Mouse (Mus musculus) neural tube, embryonic 11.5 days (tissue): Measurements from ENCODE around the gene Etl4. TPM values are rescaled to one million over a fixed set of nuclear protein-coding genes. Genes with fewer than 3 reads are reported as not detected.
A peak's percentile ranks its signal among the peaks of the same experiment; 100 is the strongest.

Experiments
- ATAC-seq: fragments of 200-750 bp; cut with Nextera tagmentation; 2 replicates; pipeline ENCODE4 v1.8.0; 2017; ENCODE audit warnings: moderate number of reproducible peaks, mild to moderate bottlenecking, moderate TSS enrichment, moderate library complexity; ENCODE audit not compliant: insufficient read depth, low FRiP score, low TSS enrichment
- DNase-seq: peaks from one replicate; pipeline ENCODE4 v3.0.0-alpha.2; 2015; ENCODE audit warnings: low spot score
- H3K27ac ChIP-seq: fragments of 300-500 bp; sonication (generic); 2 replicates; pipeline ENCODE4 v1.5.1; 2014; ENCODE audit warnings: low read depth, mild to moderate bottlenecking, low read length
- H3K27me3 ChIP-seq: fragments of 300-500 bp; sonication (generic); 2 replicates; pipeline ENCODE4 v1.6.1; 2014; ENCODE audit warnings: mild to moderate bottlenecking, low read length, mixed read lengths; ENCODE audit not compliant: control insufficient read depth, insufficient read depth
- H3K36me3 ChIP-seq: fragments of 300-500 bp; sonication (generic); 2 replicates; pipeline ENCODE4 v1.6.1; 2014; ENCODE audit warnings: mild to moderate bottlenecking, low read length, moderate library complexity, mixed read lengths; ENCODE audit not compliant: control insufficient read depth, insufficient read depth
- H3K4me1 ChIP-seq: fragments of 300-500 bp; sonication (generic); 2 replicates; pipeline ENCODE4 v1.6.1; 2014; ENCODE audit warnings: low read length, mixed read lengths; ENCODE audit not compliant: control insufficient read depth, insufficient read depth
- H3K4me2 ChIP-seq: fragments of 300-500 bp; sonication (generic); 2 replicates; pipeline ENCODE4 v1.6.1; 2014; ENCODE audit warnings: low read depth, mild to moderate bottlenecking, moderate library complexity
- H3K4me3 ChIP-seq: fragments of 300-500 bp; sonication (generic); 2 replicates; pipeline ENCODE4 v1.5.1; 2014; ENCODE audit warnings: low read depth, low read length
- H3K9ac ChIP-seq: fragments of 300-500 bp; sonication (generic); 2 replicates; pipeline ENCODE4 v1.6.1; 2014; ENCODE audit warnings: mild to moderate bottlenecking, low read length
- H3K9me3 ChIP-seq: fragments of 300-500 bp; sonication (generic); 2 replicates; pipeline ENCODE4 v1.6.1; 2016; ENCODE audit warnings: low read length; ENCODE audit not compliant: control insufficient read depth
- WGBS: fragments of 180-500 bp; shearing (Covaris S2); extraction: QIAGEN DNeasy Blood & Tissue Kit; methylation state at CpG from one replicate; pipeline ENCODE4 v1.1.7; 2014; 5-methylcytosine and 5-hydroxymethylcytosine counted together
- polyA plus RNA-seq: library from polyadenylated mRNA; unstranded; fragments of >200 nt; fragmentation: Nextera tagmentation; extraction: Ambion mirVana; gene quantifications from 2 replicates; pipeline ENCODE4 v1.2.1, GENCODE M21; 2014

The Etl4 gene
- 19.9 and 21.4 TPM in 2 replicates for polyA plus RNA-seq

DNA sequence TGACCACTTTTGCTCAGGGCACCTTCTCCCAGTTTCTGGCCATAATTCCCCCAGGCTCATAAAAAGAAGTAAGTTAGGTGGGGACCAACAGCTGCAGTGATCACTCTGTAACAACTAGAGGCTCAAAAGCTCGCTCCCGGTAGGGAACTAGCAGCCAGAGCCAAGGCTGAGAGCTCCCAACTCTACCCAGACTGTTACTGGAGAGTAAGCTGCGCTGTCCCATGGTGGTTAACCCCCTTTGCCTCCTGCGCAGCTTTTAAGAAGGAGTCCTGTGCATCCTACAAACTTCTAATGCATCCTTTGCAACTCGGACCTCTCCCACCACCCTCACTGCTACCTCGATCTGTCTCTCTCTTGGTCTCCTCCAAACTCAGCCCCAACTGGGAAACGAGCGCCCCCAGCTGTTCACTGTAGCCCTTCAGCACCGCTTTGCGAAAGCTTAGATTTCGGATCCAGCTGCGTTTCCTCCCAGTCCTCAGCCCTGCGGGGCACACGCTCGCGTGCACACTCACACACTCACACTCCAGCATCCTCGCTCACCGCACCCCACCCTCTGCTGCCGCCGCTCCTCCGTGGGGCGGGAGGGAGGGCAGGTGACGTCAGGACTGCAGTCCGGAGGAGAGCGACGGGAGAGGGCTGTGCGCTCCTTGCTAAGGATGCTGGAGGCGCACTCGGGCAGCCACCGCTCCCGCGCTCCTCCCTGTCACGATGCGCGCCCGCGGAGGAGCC is at the start of gene Etl4:
TSS of gene Etl4 (plus strand) at position 610 of the 729 bp plus-strand sequence.
- H3K27ac ChIP-seq = no peak within 1 kb of the TSS
- peak; percentile 91 for ATAC-seq
- no peaks in the 10 kb centered on the region for H3K36me3 ChIP-seq
- WGBS = under 1% methylated on average over 37 of the region's 37 CpGs
- H3K4me2 ChIP-seq = peak within 1 kb of the TSS; percentile 94
- H3K4me3 ChIP-seq = peak within 1 kb of the TSS; percentile 44
- H3K27me3 ChIP-seq = peaks cover 16% of the 10 kb centered on the region
- H3K9ac ChIP-seq = peak within 1 kb of the TSS; percentile 38; the same call in 1 of the 2 replicates
- H3K4me1 ChIP-seq = no peaks in the 10 kb centered on the region
- H3K9me3 ChIP-seq = no peaks in the 10 kb centered on the region
- DNase-seq = peak; percentile 81

DNA sequence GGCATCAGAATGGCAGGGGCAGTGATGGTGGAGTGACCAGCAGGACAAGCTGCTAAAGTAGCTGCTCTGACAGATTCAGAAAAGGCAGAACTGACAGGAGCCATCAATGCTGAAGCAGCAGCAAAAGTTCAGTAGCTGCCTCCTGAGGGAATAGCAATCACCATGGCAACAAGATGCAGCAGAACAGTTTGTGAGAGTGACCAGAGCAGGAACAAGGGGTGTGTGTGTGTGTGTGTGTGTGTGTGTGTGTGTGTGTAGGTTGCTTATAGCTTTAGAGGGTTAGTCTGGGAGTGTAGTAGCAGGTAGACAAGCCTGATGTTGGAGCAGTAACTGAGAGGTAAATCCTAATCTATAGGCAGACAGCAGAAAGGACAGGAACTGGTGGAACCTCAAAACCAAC is 40.4 kb upstream of the Etl4 start:
- Histone ChIP-seq H3K36me3 (no peaks in the 10 kb centered on the region), H3K27me3 (no peaks in the 10 kb centered on the region), H3K9me3 (no peaks in the 10 kb centered on the region), H3K27ac (no peak overlapping the region), H3K4me2 (no peak overlapping the region), H3K4me3 (no peak overlapping the region), H3K9ac (no peak overlapping the region), H3K4me1 (no peaks in the 10 kb centered on the region)
- ATAC-seq (no peak), DNase-seq (no peak)

DNA sequence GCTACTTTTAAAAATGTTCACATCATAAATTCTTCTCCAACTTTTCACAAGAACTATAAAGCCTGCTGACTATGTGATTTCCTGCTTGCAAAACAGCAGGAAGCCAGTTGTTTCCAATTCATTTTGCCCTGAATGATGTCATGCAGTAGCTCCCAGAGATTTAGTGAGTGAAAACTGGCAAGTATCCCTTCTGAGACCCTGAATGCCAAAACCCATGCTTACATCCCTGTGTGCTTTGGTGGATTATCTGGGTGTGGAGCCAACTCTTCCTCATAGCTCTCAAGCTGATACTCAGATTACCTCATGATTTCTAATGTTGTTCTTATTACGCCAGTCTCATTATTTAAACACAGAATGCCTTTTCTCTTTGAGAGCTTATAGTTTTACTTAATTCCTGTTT is 37.7 kb upstream of the Etl4 start:
- DNase-seq (no peak), ATAC-seq (no peak)
- WGBS = 89% methylated on average over 1 of the region's 1 CpGs

DNA sequence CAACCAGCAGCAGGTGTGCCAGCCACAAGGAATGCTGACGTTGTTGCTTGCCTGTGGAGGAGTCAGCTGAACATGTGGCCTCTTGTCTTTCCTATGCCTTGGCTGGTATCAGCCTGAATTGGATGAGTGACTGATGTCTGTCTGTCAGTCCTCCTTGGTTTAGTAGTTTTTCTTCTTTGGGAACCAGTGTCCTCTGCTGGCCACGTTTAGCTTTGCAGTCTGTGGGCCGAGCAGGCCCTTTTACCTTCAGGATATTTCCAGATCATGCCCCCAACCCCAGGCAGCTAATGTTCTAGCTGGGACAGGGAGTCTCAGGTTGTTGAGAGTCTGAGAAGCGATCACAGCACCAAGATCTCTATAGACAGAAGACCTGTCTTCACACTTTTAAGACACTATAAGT is 18.7 kb upstream of the Etl4 start:
- ATAC-seq = no peak
- Histone ChIP-seq H3K9ac (no peak overlapping the region), H3K4me3 (no peak overlapping the region), H3K4me1 (no peaks in the 10 kb centered on the region), H3K27ac (no peak overlapping the region), H3K9me3 (no peaks in the 10 kb centered on the region), H3K4me2 (no peak overlapping the region), H3K27me3 (no peaks in the 10 kb centered on the region), H3K36me3 (no peaks in the 10 kb centered on the region)
- DNase-seq = no peak
- 39% methylated on average over 4 of the region's 4 CpGs for WGBS

More for the DNA sequence above, 37.7 kb upstream of the Etl4 start:
- no peaks in the 10 kb centered on the region for H3K27me3 ChIP-seq
- H3K36me3 ChIP-seq = no peaks in the 10 kb centered on the region
- H3K4me3 ChIP-seq = no peak overlapping the region
- H3K27ac ChIP-seq = no peak overlapping the region
- H3K4me2 ChIP-seq = no peak overlapping the region
- no peak overlapping the region for H3K9ac ChIP-seq
- H3K4me1 ChIP-seq = no peaks in the 10 kb centered on the region
- H3K9me3 ChIP-seq = no peaks in the 10 kb centered on the region

DNA sequence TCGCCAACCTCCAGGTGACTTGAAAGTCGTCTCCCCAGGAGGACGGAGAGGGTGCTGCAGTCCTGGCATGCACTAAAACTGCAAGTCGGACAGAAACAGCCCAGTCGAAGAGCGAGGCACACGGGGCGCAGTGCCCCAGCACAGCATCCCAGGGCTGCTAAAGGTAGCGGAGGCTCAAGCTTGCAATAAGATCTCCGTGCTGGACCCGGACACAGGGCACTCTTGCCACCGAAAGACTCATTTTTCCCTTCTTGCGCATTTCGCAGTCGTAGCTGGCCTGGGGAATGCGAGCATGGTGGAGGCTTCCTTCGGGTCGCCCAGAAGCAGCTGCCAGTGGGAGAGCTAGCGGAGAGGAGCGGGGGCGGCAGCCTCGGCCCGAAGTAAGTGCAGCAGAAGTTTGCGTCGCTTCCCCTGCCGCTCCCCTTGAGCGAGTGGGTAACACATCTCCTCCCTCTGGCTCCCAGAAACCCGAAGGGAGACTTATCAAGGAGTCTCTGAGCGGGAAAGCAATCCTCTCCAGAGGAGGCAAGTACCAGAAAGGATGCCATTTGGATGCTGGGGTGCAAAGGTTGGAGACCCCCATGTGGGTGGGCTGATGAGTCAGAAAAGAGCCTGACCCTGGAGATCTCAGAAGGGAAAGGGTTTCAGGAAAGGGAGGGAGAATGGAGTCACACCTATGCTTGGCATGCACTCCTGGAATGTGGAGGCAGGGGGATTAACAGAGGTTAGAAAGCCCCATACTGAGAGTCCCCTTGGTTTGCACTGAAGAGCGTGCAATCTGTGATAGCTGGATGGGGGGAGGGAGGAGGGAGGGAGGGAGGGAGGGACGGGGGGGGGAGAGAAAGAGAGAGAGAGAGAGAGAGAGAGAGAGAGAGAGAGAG is 560 bp downstream of the Etl4 start:
- under 1% methylated on average over 30 of the region's 31 CpGs for WGBS
- DNase-seq = no peak
- no peaks in the 10 kb centered on the region for H3K4me1 ChIP-seq

DNA sequence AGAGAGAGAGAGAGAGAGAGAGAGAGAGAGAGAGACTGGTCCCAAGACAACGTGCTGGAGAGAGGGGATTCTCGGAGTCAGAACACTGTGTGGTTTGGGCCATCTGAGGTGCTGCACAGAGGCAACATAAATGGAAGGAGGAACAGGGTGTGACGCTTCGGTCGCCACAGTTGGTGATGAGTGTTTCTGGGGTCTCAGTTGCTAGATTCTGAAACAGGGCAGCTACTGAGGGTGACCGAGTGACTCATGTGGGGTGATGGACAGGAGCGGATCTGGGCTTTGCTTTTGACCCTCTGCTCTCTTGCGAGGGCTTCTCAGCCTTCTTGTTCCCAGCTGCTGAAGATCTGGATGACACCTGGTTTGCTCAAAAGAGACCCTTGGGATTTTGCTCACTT is 1.2 kb downstream of the Etl4 start:
- Histone ChIP-seq H3K27ac (no peak overlapping the region), H3K36me3 (no peaks in the 10 kb centered on the region), H3K9me3 (no peaks in the 10 kb centered on the region), H3K4me2 (no peak overlapping the region), H3K27me3 (peaks cover 16% of the 10 kb centered on the region), H3K4me3 (no peak overlapping the region), H3K4me1 (no peaks in the 10 kb centered on the region), H3K9ac (no peak overlapping the region)
- no peak for DNase-seq
- no peak for ATAC-seq
- WGBS = 2% methylated on average over 8 of the region's 8 CpGs

More for the DNA sequence above, 560 bp downstream of the Etl4 start:
- Histone ChIP-seq H3K4me2 (peak overlapping the region; percentile 94), H3K9ac (peak overlapping the region; percentile 38; the same call in 1 of the 2 replicates), H3K27ac (no peak overlapping the region), H3K27me3 (peaks cover 16% of the 10 kb centered on the region), H3K36me3 (no peaks in the 10 kb centered on the region), H3K9me3 (no peaks in the 10 kb centered on the region), H3K4me3 (peak overlapping the region; percentile 44)
- peak; percentile 13 for ATAC-seq

DNA sequence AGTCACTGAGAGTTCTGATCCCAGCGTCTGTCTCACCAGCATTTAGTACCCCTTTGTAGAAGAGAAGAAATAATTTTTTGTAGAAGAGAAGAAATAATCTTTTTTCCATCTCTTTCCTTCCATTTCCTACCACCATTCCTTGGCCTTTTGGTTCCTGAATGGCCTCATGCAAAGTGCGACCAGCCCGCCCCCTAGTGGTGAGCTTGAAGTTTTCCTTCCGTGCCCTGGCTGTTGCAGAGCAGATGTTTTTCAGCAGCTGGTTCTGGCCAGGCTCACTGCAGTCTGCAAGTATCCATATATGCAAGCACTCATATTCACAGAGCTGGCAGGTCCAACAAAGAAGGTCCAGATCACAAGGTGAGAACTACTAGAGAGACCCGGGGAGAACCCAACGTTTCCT is 9.6 kb downstream of the Etl4 start:
- Histone ChIP-seq H3K4me3 (no peak overlapping the region), H3K9me3 (no peaks in the 10 kb centered on the region), H3K9ac (no peak overlapping the region), H3K36me3 (no peaks in the 10 kb centered on the region), H3K27ac (no peak overlapping the region), H3K4me1 (no peaks in the 10 kb centered on the region), H3K27me3 (no peaks in the 10 kb centered on the region), H3K4me2 (no peak overlapping the region)
- 27% methylated on average over 6 of the region's 6 CpGs for WGBS
- ATAC-seq (peak; percentile 60; the same call in 1 of the 2 replicates), DNase-seq (peak; percentile 53)

DNA sequence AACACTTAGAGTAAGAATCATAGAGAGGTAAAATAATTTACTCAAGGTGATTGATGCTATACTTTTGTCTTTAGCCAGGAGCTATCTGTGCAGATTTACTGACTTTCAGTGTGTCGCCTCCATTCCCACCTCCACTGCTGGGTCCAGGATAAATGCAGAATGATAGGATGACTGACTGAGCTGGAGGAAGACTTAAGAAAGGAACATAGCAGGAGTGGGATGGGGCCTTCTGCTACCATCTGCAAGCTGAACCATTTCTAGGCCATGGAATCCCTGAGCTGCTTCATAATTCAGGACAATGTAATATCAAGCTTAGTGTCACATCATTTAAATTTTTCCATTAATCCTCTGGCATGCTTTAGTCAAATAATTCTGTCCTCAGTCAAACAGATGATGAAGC is 20.4 kb downstream of the Etl4 start:
- DNase-seq (no peak), ATAC-seq (no peak)
- Histone ChIP-seq H3K4me3 (no peak overlapping the region), H3K9ac (no peak overlapping the region), H3K4me1 (no peaks in the 10 kb centered on the region), H3K27ac (no peak overlapping the region), H3K36me3 (no peaks in the 10 kb centered on the region), H3K9me3 (no peaks in the 10 kb centered on the region), H3K27me3 (no peaks in the 10 kb centered on the region), H3K4me2 (no peak overlapping the region)
- WGBS = 90% methylated on average over 1 of the region's 1 CpGs
